In the genomic region with DNA sequence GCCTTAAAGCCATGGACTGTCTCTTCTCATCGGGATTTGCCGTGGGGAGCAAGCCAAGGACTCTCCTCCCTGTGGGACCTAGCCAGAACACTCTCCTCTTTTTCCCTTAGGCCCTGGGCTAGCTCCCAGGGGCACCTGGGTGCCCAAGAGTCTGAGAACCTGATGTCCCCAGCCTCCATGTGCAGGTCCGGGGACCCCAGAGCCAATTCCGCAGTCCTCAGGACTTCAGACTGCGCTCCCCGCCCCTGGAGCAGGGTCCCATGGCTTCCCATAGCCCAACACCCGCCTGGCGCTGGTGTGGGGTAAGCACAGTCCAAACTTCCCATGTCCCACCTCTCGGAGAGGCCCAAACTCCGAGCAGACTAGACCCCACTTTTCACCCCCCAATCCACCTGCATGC, we compare ENCODE assay signal across 9 mouse cellular contexts. TPM values are rescaled to one million over a fixed set of nuclear protein-coding genes. Genes with fewer than 3 reads are reported as not detected.
"Had no signal": no experiment of that assay in that cellular context is flagged by ENCODE, and none has a peak within 500 bp of the region (broad histone marks: within the 10 kb centered on the region; RNA-seq: fewer than 3 reads in every experiment).

No protein-coding gene starts in this region.

- DNase-seq: kidney, adult 2 months; kidney, postnatal 14 days; layer of hippocampus, adult 9-11 months; left cerebral cortex, postnatal 4 days; retina, postnatal 1 day; right cerebral cortex, postnatal 25 days; spleen, adult 18-20 months had no signal

RNA-seq across cellular contexts. Expression of gene Rab44, which starts 28.7 kb away (rescaled TPM):
- total RNA-seq: left cerebral cortex, adult 18-20 months; liver, adult 2 months had no signal
